Mouse (Mus musculus): ENCODE data around the gene Mrps31. TPM values are rescaled to one million over a fixed set of nuclear protein-coding genes. Genes with fewer than 3 reads are reported as not detected.

The Mrps31 gene
- total RNA-seq, 4 experiments from 2014 or later: 53.1 to 67.7 (median 55.5) TPM

Other genes starting within 250 kb of the Mrps31 start
- 1 to 10 TPM; 1.7 to 2.6 (median 1.8) TPM for gene Nek3, start 244.9 kb upstream of the Mrps31 start, total RNA-seq (2022)
- 1 to 10 TPM in 1 of 4 experiments, under 1 TPM in 3; 0.19 to 1.6 (median 0.38) TPM for gene Ckap2, start 225.5 kb upstream of the Mrps31 start, total RNA-seq (2022)
- gene Vps36, start 218.6 kb upstream of the Mrps31 start, total RNA-seq (2022): 10 to 100 TPM; 20.1 to 22.2 (median 21.0) TPM
- 1 to 10 TPM; 3.8 to 4.5 (median 4.3) TPM for gene Thsd1, start 184.0 kb upstream of the Mrps31 start, total RNA-seq (2022)
- not detected for gene Tpte, start 127.9 kb upstream of the Mrps31 start, total RNA-seq (2022)
- gene Slc25a15, start 12.8 kb upstream of the Mrps31 start, total RNA-seq (2022): 10 to 100 TPM; 11.7 to 13.1 (median 12.4) TPM

All from heart, adult 8-10 months (tissue).